Mouse (Mus musculus): ENCODE measurements around the gene Gm12253. TPM values are rescaled to one million over a fixed set of nuclear protein-coding genes. Genes with fewer than 3 reads are reported as not detected.

The Gm12253 gene
- polyA plus RNA-seq, 1 experiment from 2014 or later: not detected

DNA sequence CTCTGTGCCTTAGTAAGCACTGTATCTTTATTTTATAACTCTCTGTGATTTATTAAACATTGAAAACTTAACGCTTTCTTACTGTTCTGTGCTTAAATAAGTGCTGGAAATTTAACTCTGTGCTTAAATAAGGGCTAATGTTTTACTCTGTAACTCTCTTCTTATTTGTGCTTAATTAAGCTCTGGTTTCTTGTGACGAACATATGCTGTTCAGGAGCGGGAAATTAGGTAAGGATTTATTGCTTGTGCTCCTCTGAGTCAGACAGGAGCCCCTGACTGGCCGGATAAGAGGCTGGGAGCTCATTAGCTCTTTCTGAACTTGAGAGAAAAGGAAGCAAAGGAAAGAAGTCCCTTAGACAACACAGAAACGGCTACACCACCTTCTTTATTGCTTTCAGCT is 5.5 kb downstream of the Gm12253 start:
- Histone ChIP-seq H3K9ac (ENCODE audit: low read depth, low read length) (no peak overlapping the region), H3K4me1 (replicated peaks; ENCODE audit: control insufficient read depth, insufficient read depth, low read length) (no peaks in the 10 kb centered on the region), H3K36me3 (ENCODE audit: control insufficient read depth, insufficient read depth) (no peaks in the 10 kb centered on the region), H3K4me2 (replicated peaks; ENCODE audit: low read depth) (no peak overlapping the region), H3K9me3 (ENCODE audit: control insufficient read depth) (no peaks in the 10 kb centered on the region), H3K27me3 (replicated peaks; ENCODE audit: control insufficient read depth, insufficient read depth, low read length) (peaks cover 31% of the 10 kb centered on the region), H3K4me3 (ENCODE audit: low read depth, low read length) (no peak overlapping the region), H3K27ac (ENCODE audit: low read depth, low read length) (no peak overlapping the region)
- no peak for ATAC-seq
- 14% methylated on average over 5 of the region's 5 CpGs for WGBS
- no peak for TF ChIP-seq CTCF (IDR thresholded peaks at IDR 0.05; ENCODE audit: low read depth)

DNA sequence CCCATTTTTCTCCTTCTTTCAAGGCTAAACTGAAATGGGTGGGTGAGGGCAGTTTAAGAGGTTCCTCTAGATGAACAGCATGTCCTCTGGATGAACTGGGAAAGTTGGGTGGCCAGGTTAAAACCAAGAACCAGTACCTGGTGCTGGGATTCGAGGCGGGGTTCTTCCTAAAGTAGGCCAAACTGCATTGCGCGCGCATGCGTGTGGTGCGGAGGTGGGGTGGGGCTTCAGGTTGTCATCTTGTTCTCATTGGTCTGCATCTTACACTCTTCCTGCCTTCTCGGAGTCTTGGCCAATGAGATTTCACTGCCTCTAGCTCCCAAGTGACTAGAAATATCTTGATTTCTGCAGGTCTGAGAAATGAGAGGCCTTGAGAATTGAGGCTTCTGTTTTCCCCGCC is 20.4 kb downstream of the Gm12253 start, which contains the start of gene Lypd9:
TSS of gene Lypd9 (minus strand) at position 165 of the 400 bp plus-strand sequence.
- Histone ChIP-seq H3K9me3 (ENCODE audit: control insufficient read depth) (peaks cover 4% of the 10 kb centered on the region; the same call in 1 of the 2 replicates), H3K4me1 (replicated peaks; ENCODE audit: control insufficient read depth, insufficient read depth, low read length) (no peaks in the 10 kb centered on the region), H3K4me3 (ENCODE audit: low read depth, low read length) (no peak within 1 kb of the TSS), H3K36me3 (ENCODE audit: control insufficient read depth, insufficient read depth) (no peaks in the 10 kb centered on the region), H3K4me2 (replicated peaks; ENCODE audit: low read depth) (no peak within 1 kb of the TSS), H3K9ac (ENCODE audit: low read depth, low read length) (no peak within 1 kb of the TSS), H3K27me3 (replicated peaks; ENCODE audit: control insufficient read depth, insufficient read depth, low read length) (peaks cover 22% of the 10 kb centered on the region), H3K27ac (ENCODE audit: low read depth, low read length) (no peak within 1 kb of the TSS)
- TF ChIP-seq CTCF (IDR thresholded peaks at IDR 0.05; ENCODE audit: low read depth): no peak
- no peak for ATAC-seq
- 95% methylated on average over 9 of the region's 9 CpGs for WGBS

DNA sequence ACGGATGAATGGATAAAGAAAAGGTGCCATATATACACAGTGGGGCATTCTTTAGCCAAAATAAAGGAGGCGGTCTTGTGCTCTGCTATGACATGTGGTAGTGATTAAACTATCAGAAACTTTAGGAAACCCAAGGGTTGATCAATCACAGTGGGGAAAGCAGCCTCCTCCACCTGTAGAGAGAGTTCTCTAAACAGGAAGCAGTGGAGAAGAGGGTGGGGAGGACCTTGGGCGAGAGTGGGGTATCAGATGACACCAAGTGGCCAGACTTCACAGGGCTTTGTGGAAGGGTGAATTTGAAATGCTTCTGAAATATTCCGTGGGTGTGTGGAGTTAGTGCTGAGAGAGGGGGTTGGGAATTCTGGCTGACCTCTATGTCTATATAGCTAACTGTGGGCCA is 21.2 kb downstream of the Gm12253 start:
- TF ChIP-seq CTCF (IDR thresholded peaks at IDR 0.05; ENCODE audit: low read depth): no peak
- H3K4me3 ChIP-seq (ENCODE audit: low read depth, low read length): no peak overlapping the region
- ATAC-seq: no peak
- no peak overlapping the region for H3K27ac ChIP-seq (ENCODE audit: low read depth, low read length)
- H3K4me2 ChIP-seq (replicated peaks; ENCODE audit: low read depth): no peak overlapping the region
- H3K27me3 ChIP-seq (replicated peaks; ENCODE audit: control insufficient read depth, insufficient read depth, low read length): peaks cover 24% of the 10 kb centered on the region
- H3K9ac ChIP-seq (ENCODE audit: low read depth, low read length): no peak overlapping the region
- no peaks in the 10 kb centered on the region for H3K36me3 ChIP-seq (ENCODE audit: control insufficient read depth, insufficient read depth)
- no peaks in the 10 kb centered on the region for H3K4me1 ChIP-seq (replicated peaks; ENCODE audit: control insufficient read depth, insufficient read depth, low read length)
- H3K9me3 ChIP-seq (ENCODE audit: control insufficient read depth): peaks cover 4% of the 10 kb centered on the region; the same call in 1 of the 2 replicates
- 50% methylated on average over 4 of the region's 4 CpGs for WGBS

DNA sequence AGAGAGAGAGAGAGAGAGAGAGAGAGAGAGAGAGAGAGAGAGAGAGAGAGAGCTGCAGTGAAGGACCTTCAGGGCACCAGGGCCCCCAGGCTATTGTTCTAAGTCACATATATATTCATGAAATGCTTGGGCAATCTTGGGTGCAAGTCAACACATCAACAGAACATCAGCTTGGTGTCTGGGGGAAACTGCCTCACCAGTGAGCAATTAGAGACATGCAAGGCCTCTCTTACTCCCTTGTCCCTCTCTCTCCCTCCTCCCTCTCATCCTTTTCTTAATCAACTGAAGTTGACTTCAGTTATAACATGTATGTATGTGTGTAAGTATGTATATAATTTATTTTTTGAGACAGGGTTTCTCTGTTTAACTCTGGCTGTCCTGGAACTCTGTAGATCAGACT is 29.8 kb downstream of the Gm12253 start, which contains the start of gene Olfr30:
TSS of gene Olfr30 (minus strand) at position 101 of the 400 bp plus-strand sequence.
- TF ChIP-seq CTCF (IDR thresholded peaks at IDR 0.05; ENCODE audit: low read depth): no peak
- Histone ChIP-seq H3K9me3 (ENCODE audit: control insufficient read depth) (no peaks in the 10 kb centered on the region), H3K4me3 (ENCODE audit: low read depth, low read length) (no peak within 1 kb of the TSS), H3K4me2 (replicated peaks; ENCODE audit: low read depth) (no peak within 1 kb of the TSS), H3K27me3 (replicated peaks; ENCODE audit: control insufficient read depth, insufficient read depth, low read length) (peaks cover 22% of the 10 kb centered on the region; the same call in 1 of the 2 replicates), H3K4me1 (replicated peaks; ENCODE audit: control insufficient read depth, insufficient read depth, low read length) (no peaks in the 10 kb centered on the region), H3K36me3 (ENCODE audit: control insufficient read depth, insufficient read depth) (no peaks in the 10 kb centered on the region), H3K27ac (ENCODE audit: low read depth, low read length) (no peak within 1 kb of the TSS), H3K9ac (ENCODE audit: low read depth, low read length) (no peak within 1 kb of the TSS)
- ATAC-seq: no peak

Other genes with a start within 250 kb of the Gm12253 start
- gene Igtp, start 233.0 kb upstream of the Gm12253 start, polyA plus RNA-seq (2015; fragmentation: Nextera tagmentation; extraction: Ambion mirVana): 10.9 and 11.5 TPM in 2 replicates
- 5.4 and 6.4 TPM in 2 replicates for gene Irgm2, start 232.9 kb upstream of the Gm12253 start, polyA plus RNA-seq (2015; fragmentation: Nextera tagmentation; extraction: Ambion mirVana)
- not detected in 2 replicates for gene 4930438A08Rik, start 157.8 kb upstream of the Gm12253 start, polyA plus RNA-seq (2015; fragmentation: Nextera tagmentation; extraction: Ambion mirVana)
- gene Zfp692, start 125.5 kb upstream of the Gm12253 start, polyA plus RNA-seq (2015; fragmentation: Nextera tagmentation; extraction: Ambion mirVana): 3.9 and 4.7 TPM in 2 replicates
- gene Zfp672, start 102.2 kb upstream of the Gm12253 start, polyA plus RNA-seq (2015; fragmentation: Nextera tagmentation; extraction: Ambion mirVana): 32.0 and 33.8 TPM in 2 replicates
- 13.2 and 14.7 TPM in 2 replicates for gene Sh3bp5l, start 101.8 kb upstream of the Gm12253 start, polyA plus RNA-seq (2015; fragmentation: Nextera tagmentation; extraction: Ambion mirVana)
- 1,454 and 1,717 TPM in 2 replicates for gene Lypd8, start 53.5 kb upstream of the Gm12253 start, polyA plus RNA-seq (2015; fragmentation: Nextera tagmentation; extraction: Ambion mirVana)
- gene 1810065E05Rik, start 11.4 kb upstream of the Gm12253 start, polyA plus RNA-seq (2015; fragmentation: Nextera tagmentation; extraction: Ambion mirVana): 0.77 and 4.8 TPM in 2 replicates
- gene Lypd9, start 20.4 kb downstream of the Gm12253 start, polyA plus RNA-seq (2015; fragmentation: Nextera tagmentation; extraction: Ambion mirVana): not detected in 2 replicates
- not detected in 2 replicates for gene Olfr30, start 29.7 kb downstream of the Gm12253 start, polyA plus RNA-seq (2015; fragmentation: Nextera tagmentation; extraction: Ambion mirVana)
- gene Olfr332, start 60.0 kb downstream of the Gm12253 start, polyA plus RNA-seq (2015; fragmentation: Nextera tagmentation; extraction: Ambion mirVana): not detected in 2 replicates
- not detected in 2 replicates for gene Olfr331, start 70.0 kb downstream of the Gm12253 start, polyA plus RNA-seq (2015; fragmentation: Nextera tagmentation; extraction: Ambion mirVana)
- gene Olfr330, start 102.3 kb downstream of the Gm12253 start, polyA plus RNA-seq (2015; fragmentation: Nextera tagmentation; extraction: Ambion mirVana): not detected in 2 replicates
- gene Olfr329-ps, start 113.9 kb downstream of the Gm12253 start, polyA plus RNA-seq (2015; fragmentation: Nextera tagmentation; extraction: Ambion mirVana): not detected in 2 replicates
- not detected in 2 replicates for gene Olfr328, start 123.1 kb downstream of the Gm12253 start, polyA plus RNA-seq (2015; fragmentation: Nextera tagmentation; extraction: Ambion mirVana)
- not detected in 2 replicates for gene Olfr224, start 138.0 kb downstream of the Gm12253 start, polyA plus RNA-seq (2015; fragmentation: Nextera tagmentation; extraction: Ambion mirVana)
- not detected in 2 replicates for gene Olfr325, start 145.2 kb downstream of the Gm12253 start, polyA plus RNA-seq (2015; fragmentation: Nextera tagmentation; extraction: Ambion mirVana)
- not detected in 2 replicates for gene Olfr324, start 162.6 kb downstream of the Gm12253 start, polyA plus RNA-seq (2015; fragmentation: Nextera tagmentation; extraction: Ambion mirVana)
- 24.5 and 49.3 TPM in 2 replicates for gene 2210407C18Rik, start 183.5 kb downstream of the Gm12253 start, polyA plus RNA-seq (2015; fragmentation: Nextera tagmentation; extraction: Ambion mirVana)
- not detected in 2 replicates for gene Olfr323, start 197.9 kb downstream of the Gm12253 start, polyA plus RNA-seq (2015; fragmentation: Nextera tagmentation; extraction: Ambion mirVana)
- gene Trim58, start 207.9 kb downstream of the Gm12253 start, polyA plus RNA-seq (2015; fragmentation: Nextera tagmentation; extraction: Ambion mirVana): not detected in 2 replicates
- gene Olfr322, start 226.2 kb downstream of the Gm12253 start, polyA plus RNA-seq (2015; fragmentation: Nextera tagmentation; extraction: Ambion mirVana): not detected in 2 replicates
- not detected in 2 replicates for gene Olfr320, start 248.5 kb downstream of the Gm12253 start, polyA plus RNA-seq (2015; fragmentation: Nextera tagmentation; extraction: Ambion mirVana)